Mouse (Mus musculus) intestine, postnatal 0 days (tissue): ENCODE data around the gene Wipf2. TPM values are rescaled to one million over a fixed set of nuclear protein-coding genes. Genes with fewer than 3 reads are reported as not detected.
A peak's percentile ranks its signal among the peaks of the same experiment; 100 is the strongest.

Experiments used
- ATAC-seq: fragments of 200-750 bp; cut with Nextera tagmentation; 2 replicates; pipeline ENCODE4 v1.8.0; 2017; ENCODE audit warnings: mild to moderate bottlenecking, moderate TSS enrichment, moderate library complexity
- H3K27ac ChIP-seq: fragments of 300-500 bp; sonication (generic); 2 replicates; pipeline ENCODE4 v1.5.1; 2014; ENCODE audit warnings: mild to moderate bottlenecking, low read depth, low read length, moderate library complexity
- H3K27me3 ChIP-seq: fragments of 300-500 bp; sonication (generic); replicated peaks from 2 replicates; pipeline ENCODE4 v1.6.1; 2014; ENCODE audit warnings: low read length, mixed read lengths; ENCODE audit not compliant: control insufficient read depth, insufficient read depth
- H3K36me3 ChIP-seq: fragments of 300-500 bp; sonication (generic); 2 replicates; pipeline ENCODE4 v1.6.1; 2014; ENCODE audit warnings: mild to moderate bottlenecking, moderate library complexity; ENCODE audit not compliant: control insufficient read depth, insufficient read depth
- H3K4me1 ChIP-seq: fragments of 300-500 bp; sonication (generic); replicated peaks from 2 replicates; pipeline ENCODE4 v1.6.1; 2014; ENCODE audit warnings: antibody characterized with exemption, low read length, mixed read lengths; ENCODE audit not compliant: control insufficient read depth, insufficient read depth
- H3K4me2 ChIP-seq: fragments of 300-500 bp; sonication (generic); replicated peaks from 2 replicates; pipeline ENCODE4 v1.6.1; 2014; ENCODE audit warnings: low read depth, mild to moderate bottlenecking, moderate library complexity
- H3K4me3 ChIP-seq: fragments of 300-500 bp; sonication (generic); 2 replicates; pipeline ENCODE4 v1.5.1; 2014; ENCODE audit warnings: low read depth, low read length
- H3K9ac ChIP-seq: fragments of 300-500 bp; sonication (generic); 2 replicates; pipeline ENCODE4 v1.6.1; 2014; ENCODE audit warnings: mild to moderate bottlenecking, low read depth, low read length
- H3K9me3 ChIP-seq: fragments of 300-500 bp; sonication (generic); 2 replicates; pipeline ENCODE4 v1.6.1; 2016; ENCODE audit warnings: mixed run types; ENCODE audit not compliant: control insufficient read depth
- CTCF ChIP-seq: sonication (generic); IDR thresholded peaks from 2 replicates; pipeline ENCODE4 v1.5.1; 2016; ENCODE audit warnings: low read depth, mild to moderate bottlenecking, control low read depth, antibody characterized with exemption, moderate library complexity
- WGBS: fragments of 180-500 bp; shearing (Covaris S2); extraction: QIAGEN DNeasy Blood & Tissue Kit; methylation state at CpG from one replicate; pipeline ENCODE4 v1.1.7; 2014; 5-methylcytosine and 5-hydroxymethylcytosine counted together
- polyA plus RNA-seq: library from polyadenylated mRNA; unstranded; fragments of >200 nt; fragmentation: Nextera tagmentation; extraction: Ambion mirVana; gene quantifications from 2 replicates; pipeline ENCODE4 v1.2.1, GENCODE M21; 2015

Wipf2 gene
- polyA plus RNA-seq, 1 experiment from 2014 or later: 3.9 TPM

- no peak for ATAC-seq
- no peak overlapping the region for H3K27ac ChIP-seq
Observed at GRCm38 (mm10) chr11:98938701-98939083, 75.3 kb downstream of the Wipf2 start.

GRCm38 (mm10) chr11:98939084-98939952 lies 75.9 kb downstream of the Wipf2 start:
- H3K4me1 ChIP-seq: peaks cover 27% of the 10 kb centered on the region
- peak overlapping the region; percentile 96 for H3K4me2 ChIP-seq
- peak overlapping the region; percentile 75 for H3K4me3 ChIP-seq
- H3K27me3 ChIP-seq: no peaks in the 10 kb centered on the region
- H3K9ac ChIP-seq: 0 out of 2 replicates have a peak overlapping the region, but pooled peaks have one; percentile 80
- H3K36me3 ChIP-seq: no peaks in the 10 kb centered on the region
- TF ChIP-seq CTCF: no peak
- no peak overlapping the region for H3K27ac ChIP-seq
- no peaks in the 10 kb centered on the region for H3K9me3 ChIP-seq
- ATAC-seq: no peak
- 49% methylated on average over 15 of the region's 15 CpGs for WGBS

More at GRCm38 (mm10) chr11:98938701-98939083, 75.3 kb downstream of the Wipf2 start:
- TF ChIP-seq CTCF: 0 out of 2 replicates have a peak, but pooled peaks have one; percentile 2
- 41% methylated on average over 7 of the region's 7 CpGs for WGBS
- Histone ChIP-seq H3K27me3 (no peaks in the 10 kb centered on the region), H3K9me3 (no peaks in the 10 kb centered on the region), H3K4me1 (peaks cover 26% of the 10 kb centered on the region), H3K4me3 (peak overlapping the region; percentile 75), H3K9ac (peak overlapping the region; percentile 80; the same call in 1 of the 2 replicates), H3K4me2 (peak overlapping the region; percentile 96), H3K36me3 (no peaks in the 10 kb centered on the region)

- Histone ChIP-seq H3K27me3 (no peaks in the 10 kb centered on the region), H3K9me3 (no peaks in the 10 kb centered on the region), H3K36me3 (no peaks in the 10 kb centered on the region), H3K27ac (peak overlapping the region; percentile 35; the same call in 1 of the 2 replicates), H3K9ac (no peak overlapping the region), H3K4me1 (peaks cover 28% of the 10 kb centered on the region), H3K4me3 (peak overlapping the region; percentile 11; the same call in 1 of the 2 replicates), H3K4me2 (peak overlapping the region; percentile 96)
- no peak for ATAC-seq
- no peak for TF ChIP-seq CTCF
- 58% methylated on average over 11 of the region's 11 CpGs for WGBS
Observed at GRCm38 (mm10) chr11:98939953-98940641, 76.7 kb downstream of the Wipf2 start.

GRCm38 (mm10) chr11:98940776-98941175 lies 77.3 kb downstream of the Wipf2 start:
- H3K9ac ChIP-seq: peak overlapping the region; percentile 41; the same call in 1 of the 2 replicates
- no peak for TF ChIP-seq CTCF

GRCm38 (mm10) chr11:98941341-98941825 lies 77.9 kb downstream of the Wipf2 start:
- TF ChIP-seq CTCF: no peak
- ATAC-seq: no peak
- Histone ChIP-seq H3K36me3 (no peaks in the 10 kb centered on the region), H3K4me2 (peak overlapping the region; percentile 96), H3K27ac (peak overlapping the region; percentile 89), H3K9ac (peak overlapping the region; percentile 41), H3K4me1 (peaks cover 33% of the 10 kb centered on the region), H3K4me3 (peak overlapping the region; percentile 30), H3K9me3 (no peaks in the 10 kb centered on the region), H3K27me3 (no peaks in the 10 kb centered on the region)
- 5% methylated on average over 12 of the region's 12 CpGs for WGBS

More at GRCm38 (mm10) chr11:98940776-98941175, 77.3 kb downstream of the Wipf2 start:
- ATAC-seq: no peak
- Histone ChIP-seq H3K4me1 (peaks cover 30% of the 10 kb centered on the region), H3K4me3 (peak overlapping the region; percentile 30; the same call in 1 of the 2 replicates), H3K4me2 (peak overlapping the region; percentile 96), H3K27ac (peak overlapping the region; percentile 89; the same call in 1 of the 2 replicates), H3K9me3 (no peaks in the 10 kb centered on the region), H3K27me3 (no peaks in the 10 kb centered on the region), H3K36me3 (no peaks in the 10 kb centered on the region)
- WGBS: 50% methylated on average over 3 of the region's 3 CpGs
